Mouse (Mus musculus) layer of hippocampus, adult 9-10 months (tissue): ENCODE data around the gene Scg5.

Experiments used
- DNase-seq: peaks from one replicate; pipeline ENCODE4 v3.0.0; 2022; ENCODE audit warnings: low spot score

Gene Scg5

GRCm38 (mm10) chr2:113756924-113757524 is 71.9 kb downstream of the Scg5 start:
- DNase-seq, result no peak

- no peak for DNase-seq
Observed at GRCm38 (mm10) chr2:113749721-113750120, 79.2 kb downstream of the Scg5 start.

GRCm38 (mm10) chr2:113749309-113749708 is 79.6 kb downstream of the Scg5 start:
- DNase-seq, result no peak

- DNase-seq, result no peak
Observed at GRCm38 (mm10) chr2:113728581-113728980, 100.3 kb downstream of the Scg5 start.
